Comparison of ENCODE assay signal across 18 mouse cellular contexts in the genomic region with DNA sequence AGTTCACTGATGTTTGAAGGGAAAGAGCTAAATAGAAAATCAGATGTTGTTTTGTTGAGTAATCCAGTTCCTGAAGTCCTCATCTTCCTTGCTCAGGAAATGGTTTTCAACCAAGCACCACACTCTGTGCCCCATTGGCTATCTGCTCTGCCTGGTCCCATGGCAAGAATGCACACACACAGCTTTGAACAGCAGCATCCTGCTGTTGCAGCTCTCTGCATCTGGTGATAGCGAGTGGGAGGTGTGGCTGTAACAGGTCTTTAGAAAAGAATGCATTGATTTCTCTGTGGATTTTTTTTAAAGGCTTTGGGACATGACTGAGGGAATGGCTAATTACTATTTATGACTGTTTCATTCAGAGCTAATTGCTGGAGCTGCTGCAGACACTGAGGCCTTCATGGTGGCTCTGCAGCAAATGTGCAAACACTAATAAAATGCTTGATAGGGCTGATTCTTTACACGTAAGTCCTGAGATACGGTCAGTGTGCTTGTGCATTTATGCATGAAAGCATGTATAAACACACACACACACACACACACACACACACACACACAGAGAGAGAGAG.
DNase-seq lines count a peak whose midpoint lies in the region; ATAC-seq lines count a peak whose summit lies in the region.
"Had no signal": no experiment of that assay in that cellular context is flagged by ENCODE, and none has a peak within 500 bp of the region (broad histone marks: within the 10 kb centered on the region; RNA-seq: fewer than 3 reads in every experiment).

No protein-coding gene starts in this region.

- no peak overlapping the region for H3K27ac ChIP-seq in forebrain, embryonic 12.5 days
- no peak overlapping the region for H3K27ac ChIP-seq in forebrain, embryonic 10.5 days
- H3K27ac ChIP-seq in limb, embryonic 10.5 days = peak overlapping the region; percentile 67; the same call in 1 of the 2 replicates
- peak overlapping the region; percentile 41; the same call in 1 of the 2 replicates for H3K27ac ChIP-seq in neural tube, embryonic 15.5 days (replicated peaks)
- H3K27ac ChIP-seq: stomach, postnatal 0 days had no signal

- H3K9ac ChIP-seq in forebrain, embryonic 12.5 days = no peak overlapping the region
- no peak overlapping the region for H3K9ac ChIP-seq in neural tube, embryonic 15.5 days (replicated peaks)

- peak; percentile 36; the same call in 1 of the 2 replicates for ATAC-seq in forebrain, embryonic 12.5 days (ENCODE audit: low FRiP score)
- peak; percentile 41; the same call in 1 of the 2 replicates for ATAC-seq in neural tube, embryonic 15.5 days (ENCODE audit: low FRiP score)
- ATAC-seq: intestine, postnatal 0 days had no signal

- no peaks in the 10 kb centered on the region for H3K27me3 ChIP-seq in forebrain, embryonic 12.5 days
- peaks cover 3% of the 10 kb centered on the region; the same call in 1 of the 2 replicates for H3K27me3 ChIP-seq in forebrain, embryonic 10.5 days (ENCODE audit: poor library complexity, severe bottlenecking)
- no peaks in the 10 kb centered on the region for H3K27me3 ChIP-seq in limb, embryonic 10.5 days (ENCODE audit: low read depth, poor library complexity, severe bottlenecking)
- H3K27me3 ChIP-seq in neural tube, embryonic 15.5 days (replicated peaks) = no peaks in the 10 kb centered on the region

- WGBS in forebrain, embryonic 12.5 days = 19% methylated on average over 3 of the region's 3 CpGs
- 36% methylated on average over 3 of the region's 3 CpGs for WGBS in forebrain, embryonic 10.5 days
- 53% methylated on average over 3 of the region's 3 CpGs for WGBS in limb, embryonic 10.5 days
- WGBS in neural tube, embryonic 15.5 days = 15% methylated on average over 3 of the region's 3 CpGs

- no peaks in the 10 kb centered on the region for H3K9me3 ChIP-seq in forebrain, embryonic 12.5 days
- H3K9me3 ChIP-seq in forebrain, embryonic 10.5 days = no peaks in the 10 kb centered on the region
- H3K9me3 ChIP-seq in limb, embryonic 10.5 days (replicated peaks) = no peaks in the 10 kb centered on the region
- H3K9me3 ChIP-seq in neural tube, embryonic 15.5 days (replicated peaks) = no peaks in the 10 kb centered on the region
- H3K9me3 ChIP-seq: G1E had no signal

- H3K4me3 ChIP-seq in forebrain, embryonic 12.5 days (replicated peaks) = no peak overlapping the region
- H3K4me3 ChIP-seq in forebrain, embryonic 10.5 days = no peak overlapping the region
- H3K4me3 ChIP-seq in limb, embryonic 10.5 days = no peak overlapping the region
- no peak overlapping the region for H3K4me3 ChIP-seq in neural tube, embryonic 15.5 days (replicated peaks)

- no peak overlapping the region for H3K4me2 ChIP-seq in forebrain, embryonic 12.5 days
- no peak overlapping the region for H3K4me2 ChIP-seq in neural tube, embryonic 15.5 days

- DNase-seq in forebrain, embryonic 10.5 days (ENCODE audit: extremely low spot score, low spot score) = no peak
- DNase-seq in retina, postnatal 1 day = peak; percentile 24
- no peak for DNase-seq in retina, embryonic 14.5 days (ENCODE audit: low spot score)
- no peak for DNase-seq in limb, embryonic 10.5 days (ENCODE audit: low spot score)
- DNase-seq in layer of hippocampus, adult 9-10 months (ENCODE audit: low spot score) = no peak
- DNase-seq in cerebellum, adult 11 months = no peak
- DNase-seq: adrenal gland, postnatal 36 days; cerebellum, adult 9-10 months; gastrocnemius, postnatal 36 days; layer of hippocampus, postnatal 36 days; liver; lung, postnatal 10 days; right cerebral cortex, postnatal 4 days had no signal

- no peaks in the 10 kb centered on the region for H3K36me3 ChIP-seq in forebrain, embryonic 12.5 days (replicated peaks)
- H3K36me3 ChIP-seq in forebrain, embryonic 10.5 days (replicated peaks) = no peaks in the 10 kb centered on the region
- no peaks in the 10 kb centered on the region for H3K36me3 ChIP-seq in limb, embryonic 10.5 days
- no peaks in the 10 kb centered on the region for H3K36me3 ChIP-seq in neural tube, embryonic 15.5 days
- H3K36me3 ChIP-seq: G1E had no signal

- H3K4me1 ChIP-seq in forebrain, embryonic 12.5 days = peaks cover 17% of the 10 kb centered on the region
- peaks cover 10% of the 10 kb centered on the region for H3K4me1 ChIP-seq in forebrain, embryonic 10.5 days
- H3K4me1 ChIP-seq in limb, embryonic 10.5 days = peaks cover 22% of the 10 kb centered on the region
- H3K4me1 ChIP-seq in neural tube, embryonic 15.5 days = peaks cover 14% of the 10 kb centered on the region; the same call in 1 of the 2 replicates

Comparison
In these comparisons a context has a peak if more than half of its experiments do, and no peak if none do; other contexts are left out.
1. H3K27ac ChIP-seq: peak in limb, embryonic 10.5 days (single experiment) and neural tube, embryonic 15.5 days (single experiment); none in forebrain, embryonic 12.5 days (single experiment) and forebrain, embryonic 10.5 days (single experiment).